Mouse (Mus musculus) E14TG2a.4 (cell line): ENCODE results near the gene Macrod2.

Experiments used
- CTCF ChIP-seq: conservative IDR thresholded peaks from 2 replicates; pipeline ENCODE4 v1.5.1; 2014; ENCODE audit warnings: low read length
- NANOG ChIP-seq: IDR thresholded peaks from 2 replicates; pipeline ENCODE4 v1.6.1; 2014; ENCODE audit warnings: borderline replicate concordance, low read length, mixed read lengths
- POU5F1 ChIP-seq: IDR thresholded peaks from 2 replicates; pipeline ENCODE4 v1.6.1; 2014; ENCODE audit warnings: low read length, borderline replicate concordance

- TF ChIP-seq CTCF (no peak), POU5F1 (no peak), NANOG (no peak)
Measured at GRCm38 (mm10) chr2:142373978-142374377, 1978.9 kb downstream of the Macrod2 start.
